Mouse (Mus musculus) thymus, adult 2 months (tissue): ENCODE results near the gene Gm20388.

Experiments used
- CTCF ChIP-seq: fragments of 200-500 bp; IDR thresholded peaks from 2 replicates; pipeline ENCODE4 v1.5.1; 2012; ENCODE audit warnings: mild to moderate bottlenecking, control low read depth, low read length, moderate library complexity, borderline replicate concordance; ENCODE audit not compliant: control insufficient read depth, poor library complexity, insufficient read depth; ENCODE audit errors: extremely low read depth
- POLR2A ChIP-seq: fragments of 200-500 bp; IDR thresholded peaks from 2 replicates; pipeline ENCODE4 v1.6.1; 2012; ENCODE audit warnings: mild to moderate bottlenecking, low read length, control low read depth, moderate library complexity; ENCODE audit not compliant: control insufficient read depth, poor library complexity, insufficient read depth; ENCODE audit errors: extremely low read depth

- TF ChIP-seq CTCF, result no peak
- no peak for TF ChIP-seq POLR2A
Observed at GRCm38 (mm10) chr8:124082616-124083015, 4172.0 kb downstream of the Gm20388 start.
